Mouse (Mus musculus) heart, adult 2 months (tissue): Measurements from ENCODE around the gene Mras. TPM values are rescaled to one million over a fixed set of nuclear protein-coding genes. Genes with fewer than 3 reads are reported as not detected.

ENCODE experiments used
- DNase-seq, 2 experiments: peaks; one replicate each; pipeline ENCODE4 v3.0.0; 2021
- H3K27ac ChIP-seq: fragments of 200-600 bp; 2 replicates; pipeline ENCODE4 v1.8.1; 2022
- H3K27me3 ChIP-seq: fragments of 200-500 bp; 2 replicates; pipeline ENCODE4 v1.6.1; 2012; ENCODE audit warnings: mild to moderate bottlenecking, low read length, inconsistent platforms, mixed read lengths; ENCODE audit not compliant: control insufficient read depth, insufficient read depth
- H3K36me3 ChIP-seq: fragments of 200-500 bp; 2 replicates; pipeline ENCODE4 v1.6.1; 2012; ENCODE audit warnings: low read length, inconsistent platforms; ENCODE audit not compliant: control insufficient read depth, insufficient read depth
- H3K4me1 ChIP-seq: fragments of 200-500 bp; 2 replicates; pipeline ENCODE4 v1.6.1; 2011; ENCODE audit warnings: low read length; ENCODE audit not compliant: control insufficient read depth, insufficient read depth
- H3K4me3 ChIP-seq: fragments of 200-600 bp; 2 replicates; pipeline ENCODE4 v1.8.1; 2022
- H3K79me2 ChIP-seq: fragments of 200-500 bp; replicated peaks from 2 replicates; pipeline ENCODE4 v1.6.1; 2012; ENCODE audit warnings: mild to moderate bottlenecking, inconsistent platforms, low read length, moderate library complexity, mixed read lengths; ENCODE audit not compliant: control insufficient read depth, insufficient read depth
- H3K9ac ChIP-seq: fragments of 200-500 bp; 2 replicates; pipeline ENCODE4 v1.6.1; 2012; ENCODE audit warnings: low read depth, mild to moderate bottlenecking, control low read depth, inconsistent platforms, low read length, mixed read lengths
- CTCF ChIP-seq: fragments of 200-600 bp; IDR thresholded peaks from 2 replicates; pipeline ENCODE4 v1.8.1; 2022; ENCODE audit warnings: antibody characterized with exemption, mild to moderate bottlenecking, moderate library complexity
- EP300 ChIP-seq: fragments of 200-500 bp; IDR thresholded peaks from 2 replicates; pipeline ENCODE4 v1.6.1; 2011; ENCODE audit warnings: low read depth, low read length, control low read depth; ENCODE audit not compliant: insufficient read depth
- POLR2A ChIP-seq: fragments of 200-500 bp; IDR thresholded peaks from 2 replicates; pipeline ENCODE4 v1.6.1; 2011; ENCODE audit warnings: mild to moderate bottlenecking, low read depth, low read length, control low read depth; ENCODE audit not compliant: insufficient read depth
- WGBS: fragments of 180-500 bp; shearing (Covaris S2); methylation state at CpG from one replicate; pipeline ENCODE4 v1.1.7; 2018; 5-methylcytosine and 5-hydroxymethylcytosine counted together
- intact Hi-C: fragments of 180-260 bp; cut with DNase I; formaldehyde crosslinking; loops from one replicate; pipeline ENCODE4 v1.15.1; 2025
- polyA plus RNA-seq: library from polyadenylated mRNA; depleted of rRNA; stranded (reverse); fragments of >200 nt; gene quantifications from 2 replicates; pipeline ENCODE4 v1.2.3, GENCODE M21; 2012
- total RNA-seq, 2 experiments: library from RNA; stranded (reverse); gene quantifications; 2 replicates each; pipeline ENCODE4 v1.2.3; 2021

Mras gene
- total and polyA plus RNA-seq, 3 experiments: 4.7 to 6.6 (median 5.1) TPM

DNA sequence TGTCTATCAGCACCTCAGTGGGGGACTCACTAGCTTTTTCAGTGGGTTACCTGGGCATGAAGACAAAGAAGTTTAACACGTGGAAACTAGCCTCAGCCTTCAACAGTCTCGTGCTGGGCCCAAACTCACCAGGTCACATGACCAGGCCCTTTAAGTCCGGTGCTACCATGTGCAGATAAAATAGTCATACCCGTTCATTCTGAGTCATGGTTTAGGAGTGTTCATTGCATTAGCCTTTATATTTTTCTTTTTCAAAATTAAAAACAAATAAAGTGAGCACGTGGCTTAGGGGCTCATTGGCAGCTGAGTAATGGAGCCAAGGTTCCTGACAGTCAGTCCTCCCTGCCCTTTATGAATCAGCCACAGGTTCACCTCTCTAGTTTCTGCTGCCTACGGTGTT, 6.4 kb downstream of the Mras start:
- intact Hi-C loops: loop anchor here (10.0 kb wide), 1 partner anchor 286 kb away; the partner anchor contains the start of gene Pik3cb

GRCm38 (mm10) chr9:99429845-99430244, 7.3 kb downstream of the Mras start:
- DNase-seq: no peak
- no peaks in the 10 kb centered on the region for H3K27me3 ChIP-seq
- no peaks in the 10 kb centered on the region for H3K36me3 ChIP-seq
- H3K4me1 ChIP-seq: peaks cover 2% of the 10 kb centered on the region
- intact Hi-C loops: loop anchor here (10.0 kb wide), 1 partner anchor 285 kb away; the partner anchor contains the start of gene Pik3cb
- 86% methylated on average over 3 of the region's 3 CpGs for WGBS
- no peaks in the 10 kb centered on the region for H3K79me2 ChIP-seq
- TF ChIP-seq POLR2A: no peak
- TF ChIP-seq CTCF: no peak
- no peak for TF ChIP-seq EP300
- no peak overlapping the region for H3K27ac ChIP-seq
- no peak overlapping the region for H3K9ac ChIP-seq
- H3K4me3 ChIP-seq: no peak overlapping the region

More for the DNA sequence above, 6.4 kb downstream of the Mras start:
- Histone ChIP-seq H3K27ac (no peak overlapping the region), H3K4me3 (no peak overlapping the region), H3K36me3 (no peaks in the 10 kb centered on the region), H3K79me2 (no peaks in the 10 kb centered on the region), H3K4me1 (peaks cover 4% of the 10 kb centered on the region), H3K9ac (no peak overlapping the region), H3K27me3 (no peaks in the 10 kb centered on the region)
- 76% methylated on average over 6 of the region's 6 CpGs for WGBS
- no peak for TF ChIP-seq POLR2A
- TF ChIP-seq CTCF: no peak
- TF ChIP-seq EP300: no peak
- DNase-seq: no peak

GRCm38 (mm10) chr9:99428601-99429331, 8.4 kb downstream of the Mras start:
- H3K27me3 ChIP-seq: no peaks in the 10 kb centered on the region
- H3K9ac ChIP-seq: no peak overlapping the region
- no peak overlapping the region for H3K4me3 ChIP-seq
- H3K36me3 ChIP-seq: no peaks in the 10 kb centered on the region
- TF ChIP-seq EP300 (no peak), CTCF (no peak), POLR2A (no peak)
- no peak for DNase-seq
- 48% methylated on average over 11 of the region's 11 CpGs for WGBS
- no peaks in the 10 kb centered on the region for H3K79me2 ChIP-seq
- no peaks in the 10 kb centered on the region for H3K4me1 ChIP-seq
- intact Hi-C loops: no loop called here
- H3K27ac ChIP-seq: no peak overlapping the region

DNA sequence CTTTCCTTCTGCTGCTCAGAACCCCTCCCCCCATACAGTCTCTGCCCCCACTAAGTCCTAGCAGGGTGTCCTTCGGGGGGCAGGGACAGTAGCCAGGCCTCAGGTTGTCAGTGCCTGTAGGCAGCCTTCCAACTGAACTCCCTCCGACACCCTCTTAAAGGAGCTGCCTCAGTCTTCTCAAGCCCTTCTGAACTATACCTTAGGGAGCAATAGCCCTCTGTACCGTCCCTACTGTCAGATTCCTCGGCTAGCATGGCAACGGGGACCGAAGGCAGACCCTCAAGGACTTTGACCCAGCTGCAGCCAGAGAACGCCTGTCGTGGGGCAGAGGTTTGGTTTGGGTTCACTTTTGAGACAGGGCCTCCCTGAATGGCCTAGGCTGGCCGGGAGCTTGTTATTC, 11.9 kb downstream of the Mras start:
- Histone ChIP-seq H3K79me2 (no peaks in the 10 kb centered on the region), H3K4me1 (peaks cover 3% of the 10 kb centered on the region; the same call in 1 of the 2 replicates), H3K36me3 (no peaks in the 10 kb centered on the region), H3K27me3 (no peaks in the 10 kb centered on the region), H3K27ac (no peak overlapping the region), H3K4me3 (no peak overlapping the region), H3K9ac (no peak overlapping the region)
- intact Hi-C loops: no loop called here
- no peak for DNase-seq
- TF ChIP-seq CTCF: no peak
- no peak for TF ChIP-seq POLR2A
- no peak for TF ChIP-seq EP300
- 76% methylated on average over 9 of the region's 9 CpGs for WGBS

- no peaks in the 10 kb centered on the region for H3K27me3 ChIP-seq
- no peak for DNase-seq
- 86% methylated on average over 4 of the region's 4 CpGs for WGBS
- no peak overlapping the region for H3K9ac ChIP-seq
- no peaks in the 10 kb centered on the region for H3K79me2 ChIP-seq
- no peaks in the 10 kb centered on the region for H3K36me3 ChIP-seq
- no peak overlapping the region for H3K27ac ChIP-seq
- no peak for TF ChIP-seq POLR2A
- TF ChIP-seq EP300: no peak
- TF ChIP-seq CTCF: no peak
- H3K4me3 ChIP-seq: no peak overlapping the region
- peaks cover 3% of the 10 kb centered on the region; the same call in 1 of the 2 replicates for H3K4me1 ChIP-seq
- intact Hi-C loops: no loop called here
Observed at GRCm38 (mm10) chr9:99424574-99424863, 12.7 kb downstream of the Mras start.
